Mouse (Mus musculus) kidney, adult 2 months (tissue): Measurements from ENCODE around the gene Fars2.

ENCODE experiments used
- CTCF ChIP-seq: fragments of 200-500 bp; conservative IDR thresholded peaks from 2 replicates; pipeline ENCODE4 v1.5.1; 2011; ENCODE audit warnings: low read depth, mild to moderate bottlenecking, control low read depth, low read length, moderate library complexity, mixed read lengths; ENCODE audit not compliant: insufficient read depth, insufficient read length
- POLR2A ChIP-seq: fragments of 200-500 bp; IDR thresholded peaks from one replicate; pipeline ENCODE4 v1.6.1; 2011; ENCODE audit warnings: low read depth, low read length, control low read depth

- TF ChIP-seq POLR2A: no peak
- no peak for TF ChIP-seq CTCF
Measured at GRCm38 (mm10) chr13:36484391-36484790, 367.2 kb downstream of the Fars2 start.
